Mouse (Mus musculus) limb, embryonic 15.5 days (tissue): ENCODE results near the gene Ccdc85a. TPM values are rescaled to one million over a fixed set of nuclear protein-coding genes. Genes with fewer than 3 reads are reported as not detected.
"Not testable (repeated sequence)": the region's sequence is repeated elsewhere in the genome, so short reads cannot be mapped to it uniquely, and the experiment has no call there.

Experiments used
- ATAC-seq: fragments of 200-750 bp; cut with Nextera tagmentation; 2 replicates; pipeline ENCODE4 v1.8.0; 2017; ENCODE audit warnings: low read depth, moderate TSS enrichment; ENCODE audit not compliant: insufficient number of reproducible peaks, low FRiP score, low TSS enrichment
- H3K27ac ChIP-seq: fragments of 300-500 bp; sonication (generic); 2 replicates; pipeline ENCODE4 v1.5.1; 2015; ENCODE audit warnings: moderate library complexity, mild to moderate bottlenecking, inconsistent platforms
- H3K27me3 ChIP-seq: fragments of 300-500 bp; sonication (generic); 2 replicates; pipeline ENCODE4 v1.6.1; 2015; ENCODE audit warnings: inconsistent platforms
- H3K36me3 ChIP-seq: fragments of 300-500 bp; sonication (generic); 2 replicates; pipeline ENCODE4 v1.6.1; 2015; ENCODE audit warnings: inconsistent platforms
- H3K4me1 ChIP-seq: fragments of 300-500 bp; sonication (generic); 2 replicates; pipeline ENCODE4 v1.6.1; 2015; ENCODE audit warnings: inconsistent platforms
- H3K4me2 ChIP-seq: fragments of 300-500 bp; sonication (generic); 2 replicates; pipeline ENCODE4 v1.6.1; 2015; ENCODE audit warnings: mild to moderate bottlenecking, inconsistent platforms
- H3K4me3 ChIP-seq: fragments of 300-500 bp; sonication (generic); 2 replicates; pipeline ENCODE4 v1.5.1; 2015; ENCODE audit warnings: mild to moderate bottlenecking, inconsistent platforms
- H3K9ac ChIP-seq: fragments of 300-500 bp; sonication (generic); 2 replicates; pipeline ENCODE4 v1.6.1; 2015; ENCODE audit warnings: inconsistent platforms
- H3K9me3 ChIP-seq: fragments of 300-500 bp; sonication (generic); 2 replicates; pipeline ENCODE4 v1.6.1; 2016; ENCODE audit warnings: inconsistent platforms
- WGBS: fragments of 180-500 bp; shearing (Covaris S2); methylation state at CpG from one replicate; pipeline ENCODE4 v1.1.7; 2015; 5-methylcytosine and 5-hydroxymethylcytosine counted together
- polyA plus RNA-seq: library from polyadenylated mRNA; unstranded; fragments of >200 nt; fragmentation: Nextera tagmentation; extraction: Ambion mirVana; gene quantifications from 2 replicates; pipeline ENCODE4 v1.2.1, GENCODE M21; 2015

The Ccdc85a gene
- polyA plus RNA-seq, 1 experiment from 2014 or later: 2.6 TPM

- no peak for ATAC-seq
- Histone ChIP-seq H3K27me3 (no peaks in the 10 kb centered on the region), H3K4me2 (no peak overlapping the region), H3K4me1 (no peaks in the 10 kb centered on the region), H3K36me3 (no peaks in the 10 kb centered on the region), H3K9me3 (no peaks in the 10 kb centered on the region), H3K4me3 (no peak overlapping the region), H3K27ac (no peak overlapping the region), H3K9ac (no peak overlapping the region)
- WGBS: 28% methylated on average over 1 of the region's 1 CpGs
These were observed 187.0 kb downstream of the Ccdc85a start for GRCm38 (mm10) chr11:28397166-28397565.

GRCm38 (mm10) chr11:28375891-28376290 lies 208.2 kb downstream of the Ccdc85a start:
- Histone ChIP-seq H3K4me2 (no peak overlapping the region), H3K4me1 (no peaks in the 10 kb centered on the region), H3K9me3 (no peaks in the 10 kb centered on the region), H3K4me3 (no peak overlapping the region), H3K27me3 (no peaks in the 10 kb centered on the region), H3K9ac (no peak overlapping the region), H3K36me3 (no peaks in the 10 kb centered on the region), H3K27ac (no peak overlapping the region)
- ATAC-seq: no peak

GRCm38 (mm10) chr11:28374636-28375035 lies 209.5 kb downstream of the Ccdc85a start:
- no peak overlapping the region for H3K4me3 ChIP-seq
- H3K9ac ChIP-seq: no peak overlapping the region
- H3K4me2 ChIP-seq: no peak overlapping the region
- no peak for ATAC-seq
- H3K27ac ChIP-seq: no peak overlapping the region
- H3K36me3 ChIP-seq: no peaks in the 10 kb centered on the region
- no peaks in the 10 kb centered on the region for H3K27me3 ChIP-seq
- no peaks in the 10 kb centered on the region for H3K9me3 ChIP-seq
- H3K4me1 ChIP-seq: no peaks in the 10 kb centered on the region

DNA sequence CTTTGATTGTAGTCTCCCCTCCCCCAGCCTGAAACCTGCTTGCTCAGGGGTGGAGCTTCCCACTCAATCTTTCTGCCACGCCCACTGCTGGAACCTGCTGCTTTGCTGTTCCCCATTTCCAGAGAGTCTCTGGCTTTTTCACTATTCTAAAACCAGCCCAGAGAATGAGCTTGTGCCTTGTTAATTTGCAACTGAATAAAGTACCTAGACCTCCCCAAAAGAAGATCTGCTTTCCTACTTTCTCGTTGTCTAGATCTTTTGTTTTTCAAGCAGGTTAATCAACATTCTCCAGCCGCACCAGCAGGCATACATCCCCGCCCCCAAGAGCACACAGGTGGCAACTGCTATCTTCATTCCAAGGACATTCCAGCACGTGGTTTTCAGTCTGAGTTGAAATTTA lies 212.7 kb downstream of the Ccdc85a start:
- not testable (repeated sequence) for H3K27me3 ChIP-seq, H3K4me2 ChIP-seq, H3K27ac ChIP-seq, H3K36me3 ChIP-seq, ATAC-seq, H3K9ac ChIP-seq, H3K4me1 ChIP-seq, H3K4me3 ChIP-seq, H3K9me3 ChIP-seq
- 64% methylated on average over 5 of the region's 5 CpGs for WGBS

DNA sequence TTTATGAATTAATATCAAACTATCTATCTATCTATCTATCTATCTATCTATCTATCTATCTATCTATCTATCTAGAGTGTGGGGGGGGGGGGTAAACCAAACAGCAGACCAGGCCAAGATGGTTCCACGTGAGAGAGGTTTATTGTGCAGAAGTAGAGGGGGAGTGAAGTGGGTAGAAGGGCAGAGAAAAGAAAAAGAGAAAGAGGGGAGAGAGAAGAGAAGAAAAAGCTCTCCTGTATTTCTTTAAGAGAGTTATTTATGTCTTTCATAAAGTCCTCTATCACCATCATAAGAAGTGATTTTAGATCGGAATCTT lies 218.2 kb downstream of the Ccdc85a start:
- H3K27me3 ChIP-seq: no peaks in the 10 kb centered on the region
- no peak overlapping the region for H3K27ac ChIP-seq
- 41% methylated on average over 2 of the region's 2 CpGs for WGBS
- H3K9ac ChIP-seq: no peak overlapping the region
- 0 out of 2 replicates have a peak, but pooled peaks cover 3% of the 10 kb centered on the region for H3K4me1 ChIP-seq
- ATAC-seq: no peak
- H3K4me2 ChIP-seq: peak overlapping the region; percentile 57
- no peaks in the 10 kb centered on the region for H3K36me3 ChIP-seq
- H3K9me3 ChIP-seq: no peaks in the 10 kb centered on the region
- H3K4me3 ChIP-seq: peak overlapping the region; percentile 39

GRCm38 (mm10) chr11:28365209-28365928 lies 218.8 kb downstream of the Ccdc85a start:
- no peaks in the 10 kb centered on the region for H3K9me3 ChIP-seq
- H3K36me3 ChIP-seq: no peaks in the 10 kb centered on the region
- no peak; the same call in 1 of the 2 replicates for ATAC-seq
- no peaks in the 10 kb centered on the region for H3K27me3 ChIP-seq
- H3K4me1 ChIP-seq: 0 out of 2 replicates have a peak, but pooled peaks cover 3% of the 10 kb centered on the region
- no peak overlapping the region for H3K27ac ChIP-seq
- WGBS: 8% methylated on average over 26 of the region's 26 CpGs
- H3K9ac ChIP-seq: peak overlapping the region; percentile 35; the same call in 1 of the 2 replicates
- peak overlapping the region; percentile 39 for H3K4me3 ChIP-seq
- peak overlapping the region; percentile 57 for H3K4me2 ChIP-seq

DNA sequence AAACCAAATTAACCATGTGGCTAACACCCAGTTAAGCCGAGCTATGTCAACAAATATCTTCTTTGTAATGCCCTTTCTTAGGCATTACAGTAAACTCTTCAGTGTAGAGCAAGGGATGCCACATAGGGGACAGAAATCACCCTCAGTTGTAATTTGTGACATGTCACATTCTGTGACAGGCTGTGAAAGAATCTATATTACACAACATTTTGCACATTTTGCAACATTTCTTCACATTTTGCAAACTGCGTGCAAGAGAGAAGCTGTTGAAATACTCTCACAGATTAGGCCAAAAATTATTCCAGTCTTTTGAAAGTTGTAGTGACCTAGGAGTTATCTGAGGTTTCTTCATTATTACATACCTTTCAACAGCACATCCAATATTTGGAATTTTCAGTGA lies 240.7 kb downstream of the Ccdc85a start:
- Histone ChIP-seq H3K4me3 (no peak overlapping the region), H3K27me3 (no peaks in the 10 kb centered on the region), H3K9me3 (no peaks in the 10 kb centered on the region), H3K4me1 (no peaks in the 10 kb centered on the region), H3K27ac (no peak overlapping the region), H3K4me2 (no peak overlapping the region), H3K36me3 (no peaks in the 10 kb centered on the region), H3K9ac (no peak overlapping the region)
- 77% methylated on average over 2 of the region's 2 CpGs for WGBS
- ATAC-seq: no peak

- no peak overlapping the region for H3K27ac ChIP-seq
- ATAC-seq: no peak
- H3K4me3 ChIP-seq: no peak overlapping the region
- no peaks in the 10 kb centered on the region for H3K9me3 ChIP-seq
- 62% methylated on average over 5 of the region's 5 CpGs for WGBS
- no peak overlapping the region for H3K4me2 ChIP-seq
- H3K4me1 ChIP-seq: no peaks in the 10 kb centered on the region
- no peak overlapping the region for H3K9ac ChIP-seq
- no peaks in the 10 kb centered on the region for H3K27me3 ChIP-seq
- H3K36me3 ChIP-seq: no peaks in the 10 kb centered on the region
These were observed 242.2 kb downstream of the Ccdc85a start for GRCm38 (mm10) chr11:28341887-28342286.

DNA sequence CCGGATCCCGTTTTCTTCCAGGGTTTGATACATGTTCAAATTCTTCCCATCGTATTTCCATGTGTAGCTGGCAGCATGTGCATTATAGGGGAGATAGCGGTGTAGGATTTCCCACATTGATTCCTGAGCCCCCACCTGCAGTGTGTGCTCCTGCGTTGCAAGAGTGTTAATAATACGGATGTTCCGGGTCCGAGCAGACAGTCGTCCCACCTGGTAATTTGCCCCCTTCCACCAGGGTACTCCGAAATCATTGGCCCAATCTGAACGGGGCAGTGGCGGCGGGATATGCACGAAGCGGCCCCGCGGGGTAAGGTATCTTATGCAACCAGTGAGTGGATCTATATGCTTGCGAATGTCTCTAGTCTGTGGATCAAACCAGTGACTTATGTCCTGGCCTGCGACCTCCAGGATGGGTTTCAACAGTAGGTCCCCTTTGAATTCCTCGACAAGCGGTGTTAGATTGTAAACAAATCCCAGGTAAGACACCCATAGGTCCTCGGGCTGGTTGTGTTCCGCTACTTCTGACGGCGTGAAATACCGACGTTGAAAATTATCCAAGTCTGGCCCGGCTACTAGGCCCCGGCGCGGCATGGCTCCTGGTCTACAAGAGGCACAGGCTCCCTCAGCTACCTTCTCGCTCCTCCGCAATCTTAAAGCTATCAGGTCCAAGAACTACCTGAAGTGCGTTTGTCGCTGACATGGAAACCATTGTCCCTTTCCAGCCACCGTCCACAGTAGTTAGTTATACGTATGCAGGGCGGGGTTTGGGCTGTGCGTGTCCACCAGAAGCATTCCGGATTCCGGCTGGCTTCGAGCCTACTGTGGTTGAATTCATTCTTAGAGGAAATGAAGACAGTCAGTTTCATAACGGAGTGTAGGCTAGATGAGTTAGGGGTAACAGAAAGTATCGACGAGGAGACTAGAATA lies 244.6 kb downstream of the Ccdc85a start, which contains the start of gene Gm6685:
Gm6685 (minus strand) TSS at position 644 of the 927 bp plus-strand sequence.
- not testable (repeated sequence) for H3K9ac ChIP-seq, H3K27ac ChIP-seq, H3K4me3 ChIP-seq, H3K36me3 ChIP-seq, H3K4me2 ChIP-seq, H3K9me3 ChIP-seq, H3K27me3 ChIP-seq, H3K4me1 ChIP-seq, ATAC-seq
- whole genome bisulfite sequencing: 92% methylated on average over 45 of the region's 45 CpGs

Other genes with a start within 250 kb of the Ccdc85a start
- 0.36 TPM in 1 of 2 replicates, not detected in the other for gene Gm6685, start 244.5 kb downstream of the Ccdc85a start, polyA plus RNA-seq